Mouse (Mus musculus) midbrain, postnatal 0 days (tissue): ENCODE data around the gene Swsap1. TPM values are rescaled to one million over a fixed set of nuclear protein-coding genes. Genes with fewer than 3 reads are reported as not detected.

Experiments
- ATAC-seq: fragments of 200-750 bp; cut with Nextera tagmentation; 2 replicates; pipeline ENCODE4 v1.8.0; 2017; ENCODE audit warnings: moderate number of reproducible peaks, mild to moderate bottlenecking, moderate TSS enrichment, moderate library complexity; ENCODE audit not compliant: low FRiP score
- DNase-seq: peaks from one replicate; pipeline ENCODE4 v3.0.0-alpha.2; 2015; ENCODE audit warnings: low spot score
- H3K27ac ChIP-seq: fragments of 300-500 bp; sonication (generic); 2 replicates; pipeline ENCODE4 v1.5.1; 2014; ENCODE audit warnings: low read depth, mild to moderate bottlenecking, low read length, mixed read lengths
- H3K27me3 ChIP-seq: fragments of 300-500 bp; sonication (generic); 2 replicates; pipeline ENCODE4 v1.6.1; 2014; ENCODE audit warnings: low read length, control low read depth, mixed read lengths; ENCODE audit not compliant: insufficient read depth
- H3K36me3 ChIP-seq: fragments of 300-500 bp; sonication (generic); 2 replicates; pipeline ENCODE4 v1.6.1; 2014; ENCODE audit warnings: low read length, control low read depth, mixed read lengths; ENCODE audit not compliant: insufficient read depth
- H3K4me1 ChIP-seq: fragments of 300-500 bp; sonication (generic); 2 replicates; pipeline ENCODE4 v1.6.1; 2014; ENCODE audit warnings: mild to moderate bottlenecking, control low read depth, antibody characterized with exemption, low read length, mixed read lengths; ENCODE audit not compliant: insufficient read depth
- H3K4me2 ChIP-seq: fragments of 300-500 bp; sonication (generic); 2 replicates; pipeline ENCODE4 v1.6.1; 2014; ENCODE audit warnings: low read depth, mild to moderate bottlenecking, low read length, mixed read lengths; ENCODE audit not compliant: poor library complexity, severe bottlenecking
- H3K4me3 ChIP-seq: fragments of 300-500 bp; sonication (generic); 2 replicates; pipeline ENCODE4 v1.5.1; 2014; ENCODE audit warnings: low read depth, mild to moderate bottlenecking, low read length, moderate library complexity
- H3K9ac ChIP-seq: fragments of 300-500 bp; sonication (generic); replicated peaks from 2 replicates; pipeline ENCODE4 v1.6.1; 2014; ENCODE audit warnings: mild to moderate bottlenecking, low read length, moderate library complexity, mixed read lengths; ENCODE audit not compliant: poor library complexity, severe bottlenecking
- H3K9me3 ChIP-seq: fragments of 300-500 bp; sonication (generic); 2 replicates; pipeline ENCODE4 v1.6.1; 2016; ENCODE audit warnings: low read length, control low read depth
- CTCF ChIP-seq: IDR thresholded peaks from 2 replicates; pipeline ENCODE4 v1.5.1; 2016; ENCODE audit warnings: antibody characterized with exemption, mild to moderate bottlenecking
- WGBS: fragments of 180-500 bp; shearing (Covaris S2); extraction: QIAGEN DNeasy Blood & Tissue Kit; methylation state at CpG from one replicate; pipeline ENCODE4 v1.1.7; 2014; 5-methylcytosine and 5-hydroxymethylcytosine counted together
- polyA plus RNA-seq: library from polyadenylated mRNA; unstranded; fragments of >200 nt; fragmentation: Nextera tagmentation; extraction: Ambion mirVana; gene quantifications from 2 replicates; pipeline ENCODE4 v1.2.1, GENCODE M21; 2015
- total RNA-seq: library from RNA; depleted of rRNA; stranded (reverse); fragments of >200 nt; gene quantifications from 2 replicates; pipeline ENCODE4 v1.2.3, GENCODE M21; 2014

The Swsap1 gene
- total and polyA plus RNA-seq, 2 experiments from 2014 or later, result 8.0 to 38.6 TPM

GRCm38 (mm10) chr9:21932445-21933137, 23.0 kb upstream of the Swsap1 start:
- Histone ChIP-seq H3K27ac (no peak overlapping the region), H3K36me3 (no peaks in the 10 kb centered on the region), H3K4me2 (no peak overlapping the region), H3K9ac (no peak overlapping the region), H3K4me3 (no peak overlapping the region), H3K9me3 (no peaks in the 10 kb centered on the region), H3K27me3 (no peaks in the 10 kb centered on the region), H3K4me1 (no peaks in the 10 kb centered on the region)
- no peak for TF ChIP-seq CTCF
- ATAC-seq (no peak), DNase-seq (no peak)
- WGBS, result 56% methylated on average over 12 of the region's 12 CpGs

- no peak overlapping the region for H3K9ac ChIP-seq
- peaks cover 6% of the 10 kb centered on the region; the same call in 1 of the 2 replicates for H3K4me1 ChIP-seq
- WGBS, result 89% methylated on average over 12 of the region's 12 CpGs
- no peak for DNase-seq
- no peaks in the 10 kb centered on the region for H3K9me3 ChIP-seq
- ATAC-seq, result no peak
- no peak overlapping the region for H3K4me2 ChIP-seq
- H3K27ac ChIP-seq, result no peak overlapping the region
- H3K4me3 ChIP-seq, result no peak overlapping the region
- no peaks in the 10 kb centered on the region for H3K27me3 ChIP-seq
- no peak for TF ChIP-seq CTCF
- H3K36me3 ChIP-seq, result no peaks in the 10 kb centered on the region
These were observed 21.5 kb upstream of the Swsap1 start for GRCm38 (mm10) chr9:21934021-21934420.

GRCm38 (mm10) chr9:21935466-21936131, 20.0 kb upstream of the Swsap1 start:
- WGBS, result 86% methylated on average over 7 of the region's 7 CpGs
- peak overlapping the region; percentile 75; the same call in 1 of the 2 replicates for H3K4me3 ChIP-seq
- no peak for TF ChIP-seq CTCF
- no peaks in the 10 kb centered on the region for H3K9me3 ChIP-seq
- H3K4me2 ChIP-seq, result no peak overlapping the region
- H3K36me3 ChIP-seq, result peaks cover 8% of the 10 kb centered on the region
- ATAC-seq (no peak), DNase-seq (no peak)
- 0 out of 2 replicates have a peak overlapping the region, but pooled peaks have one; percentile 94 for H3K9ac ChIP-seq
- no peaks in the 10 kb centered on the region for H3K27me3 ChIP-seq
- H3K27ac ChIP-seq, result peak overlapping the region; percentile 87; the same call in 1 of the 2 replicates
- peaks cover 6% of the 10 kb centered on the region; the same call in 1 of the 2 replicates for H3K4me1 ChIP-seq

- Histone ChIP-seq H3K9ac (peak within 1 kb of the TSS; percentile 94), H3K36me3 (peaks cover 18% of the 10 kb centered on the region), H3K4me2 (peak within 1 kb of the TSS; percentile 65), H3K4me3 (peak within 1 kb of the TSS; percentile 75), H3K4me1 (peaks cover 6% of the 10 kb centered on the region; the same call in 1 of the 2 replicates), H3K27me3 (no peaks in the 10 kb centered on the region), H3K9me3 (no peaks in the 10 kb centered on the region), H3K27ac (peak within 1 kb of the TSS; percentile 87)
- ATAC-seq (peak; percentile 92), DNase-seq (peak; percentile 99)
- WGBS, result 2% methylated on average over 41 of the region's 43 CpGs
- peak; percentile 17; the same call in 1 of the 2 replicates for TF ChIP-seq CTCF
These were observed 18.6 kb upstream of the Swsap1 start, which contains the start of gene Plppr2 for GRCm38 (mm10) chr9:21936692-21937570. Gene Plppr2 (plus strand): TSS chr9:21937033.

- DNase-seq (peak; percentile 17), ATAC-seq (peak; percentile 20; the same call in 1 of the 2 replicates)
- Histone ChIP-seq H3K27me3 (no peaks in the 10 kb centered on the region), H3K27ac (peak overlapping the region; percentile 87; the same call in 1 of the 2 replicates), H3K4me3 (peak overlapping the region; percentile 75), H3K9ac (peak overlapping the region; percentile 94), H3K4me2 (peak overlapping the region; percentile 65), H3K9me3 (no peaks in the 10 kb centered on the region), H3K4me1 (peaks cover 6% of the 10 kb centered on the region; the same call in 1 of the 2 replicates), H3K36me3 (peaks cover 18% of the 10 kb centered on the region)
- TF ChIP-seq CTCF, result no peak
- 48% methylated on average over 4 of the region's 4 CpGs for WGBS
These were observed 17.8 kb upstream of the Swsap1 start for GRCm38 (mm10) chr9:21937711-21938175.
